ENCODE assay signal across 16 mouse cellular contexts in the genomic region with DNA sequence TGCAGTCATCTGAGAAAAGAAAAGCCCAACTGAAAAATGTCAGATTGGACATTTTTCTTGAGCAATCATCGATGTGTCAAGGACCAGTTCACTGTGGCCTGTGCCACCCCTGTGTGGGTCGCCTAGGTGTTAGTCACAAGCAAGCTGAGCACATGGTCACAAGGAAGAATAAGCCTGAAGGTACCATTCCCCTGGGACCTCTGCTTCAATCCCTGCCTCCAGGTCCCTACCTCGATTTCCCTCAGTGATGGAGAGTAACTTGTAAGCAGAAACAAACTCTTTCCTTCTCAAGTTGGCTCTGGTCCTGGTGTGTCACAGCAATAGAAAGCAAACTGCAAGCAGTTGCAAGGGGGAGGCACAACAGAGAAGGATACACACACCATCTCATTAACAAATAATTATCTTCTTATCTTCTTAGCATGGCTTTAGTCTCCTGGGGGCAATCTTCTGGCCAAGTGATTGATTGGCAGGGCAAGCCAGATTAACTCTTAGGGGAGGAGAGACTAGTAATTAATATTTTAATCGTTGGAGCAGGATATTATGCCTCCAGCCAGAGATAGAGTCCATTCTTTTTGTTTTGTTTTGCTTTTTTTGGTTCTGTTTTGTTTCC. TPM values are rescaled to one million over a fixed set of nuclear protein-coding genes. Genes with fewer than 3 reads are reported as not detected.
DNase-seq lines count a peak whose midpoint lies in the region; ATAC-seq lines count a peak whose summit lies in the region.
"Had no signal": no experiment of that assay in that cellular context is flagged by ENCODE, and none has a peak within 500 bp of the region (broad histone marks: within the 10 kb centered on the region; RNA-seq: fewer than 3 reads in every experiment).

No protein-coding gene starts in this region.

- peaks cover 9% of the 10 kb centered on the region; the same call in 1 of the 2 replicates for H3K4me1 ChIP-seq in hindbrain, embryonic 12.5 days
- peaks cover 12% of the 10 kb centered on the region; the same call in 1 of the 2 replicates for H3K4me1 ChIP-seq in hindbrain, embryonic 10.5 days (replicated peaks)
- H3K4me1 ChIP-seq in neural tube, embryonic 14.5 days (ENCODE audit: control insufficient read depth, insufficient read depth, low read length): peaks cover 2% of the 10 kb centered on the region; the same call in 1 of the 2 replicates
- H3K4me1 ChIP-seq: embryonic facial prominence, embryonic 12.5 days; heart, embryonic 15.5 days had no signal

- ATAC-seq in hindbrain, embryonic 12.5 days (ENCODE audit: low FRiP score): peak; percentile 63; the same call in 1 of the 2 replicates
- ATAC-seq in neural tube, embryonic 14.5 days (ENCODE audit: low read depth): peak; percentile 69
- peak; percentile 35 for ATAC-seq in granulocyte monocyte progenitor cell, adult 5-6 weeks (replicated peaks; ENCODE audit: poor library complexity, severe bottlenecking)
- ATAC-seq: forebrain, embryonic 14.5 days had no signal

- no peaks in the 10 kb centered on the region for H3K36me3 ChIP-seq in hindbrain, embryonic 12.5 days
- no peaks in the 10 kb centered on the region for H3K36me3 ChIP-seq in hindbrain, embryonic 10.5 days
- H3K36me3 ChIP-seq in neural tube, embryonic 14.5 days (ENCODE audit: control insufficient read depth, insufficient read depth, low read length): no peaks in the 10 kb centered on the region
- H3K36me3 ChIP-seq: embryonic facial prominence, embryonic 12.5 days; heart, embryonic 15.5 days had no signal

- no peaks in the 10 kb centered on the region for H3K9me3 ChIP-seq in hindbrain, embryonic 12.5 days (replicated peaks)
- H3K9me3 ChIP-seq in hindbrain, embryonic 10.5 days: no peaks in the 10 kb centered on the region
- no peaks in the 10 kb centered on the region for H3K9me3 ChIP-seq in neural tube, embryonic 14.5 days (ENCODE audit: control insufficient read depth, low read length)
- H3K9me3 ChIP-seq: embryonic facial prominence, embryonic 12.5 days; heart, embryonic 15.5 days had no signal

- DNase-seq in hindbrain, embryonic 10.5 days (ENCODE audit: low spot score): no peak
- no peak for DNase-seq in neural tube, embryonic 10.5 days (ENCODE audit: extremely low spot score, low spot score)
- DNase-seq in spleen, postnatal 36 days (ENCODE audit: low spot score in 2 of 2): no peak
- no peak for DNase-seq in right cerebral cortex, adult 18-20 months
- DNase-seq: cerebellum, adult 9-11 months; gastrocnemius, postnatal 14 days; kidney, adult 11 months; kidney, postnatal 4 days; right cerebral cortex, postnatal 25 days; thymus, postnatal 4 days had no signal

- no peak overlapping the region for H3K9ac ChIP-seq in hindbrain, embryonic 12.5 days
- no peak overlapping the region for H3K9ac ChIP-seq in neural tube, embryonic 14.5 days (replicated peaks; ENCODE audit: low read depth, low read length)
- H3K9ac ChIP-seq: embryonic facial prominence, embryonic 12.5 days; heart, embryonic 15.5 days had no signal

- 62% methylated on average over 4 of the region's 4 CpGs for WGBS in hindbrain, embryonic 12.5 days
- 62% methylated on average over 4 of the region's 4 CpGs for WGBS in hindbrain, embryonic 10.5 days
- WGBS in neural tube, embryonic 14.5 days: 58% methylated on average over 4 of the region's 4 CpGs

- no peak overlapping the region for H3K27ac ChIP-seq in hindbrain, embryonic 12.5 days
- no peak overlapping the region for H3K27ac ChIP-seq in hindbrain, embryonic 10.5 days
- no peak overlapping the region for H3K27ac ChIP-seq in neural tube, embryonic 14.5 days (ENCODE audit: low read depth, low read length)
- H3K27ac ChIP-seq: embryonic facial prominence, embryonic 12.5 days; heart, embryonic 15.5 days had no signal

- no peaks in the 10 kb centered on the region for H3K27me3 ChIP-seq in hindbrain, embryonic 12.5 days
- no peaks in the 10 kb centered on the region for H3K27me3 ChIP-seq in hindbrain, embryonic 10.5 days (ENCODE audit: insufficient read depth, poor library complexity, severe bottlenecking)
- no peaks in the 10 kb centered on the region for H3K27me3 ChIP-seq in neural tube, embryonic 14.5 days (ENCODE audit: control insufficient read depth, insufficient read depth, low read length)
- H3K27me3 ChIP-seq: embryonic facial prominence, embryonic 12.5 days; heart, embryonic 15.5 days had no signal

- no peak overlapping the region for H3K4me3 ChIP-seq in hindbrain, embryonic 12.5 days
- no peak overlapping the region for H3K4me3 ChIP-seq in hindbrain, embryonic 10.5 days
- H3K4me3 ChIP-seq in neural tube, embryonic 14.5 days (ENCODE audit: low read depth, low read length): no peak overlapping the region
- H3K4me3 ChIP-seq: embryonic facial prominence, embryonic 12.5 days; heart, embryonic 15.5 days had no signal

- H3K4me2 ChIP-seq in hindbrain, embryonic 12.5 days (replicated peaks): no peak overlapping the region
- H3K4me2 ChIP-seq in neural tube, embryonic 14.5 days (ENCODE audit: low read depth, low read length): no peak overlapping the region
- H3K4me2 ChIP-seq: embryonic facial prominence, embryonic 12.5 days; heart, embryonic 15.5 days had no signal

RNA-seq across cellular contexts. Expression of a gene that starts 51.8 kb away (rescaled TPM):
- 19.1 and 21.1 TPM in 2 replicates for polyA plus RNA-seq in hindbrain, embryonic 12.5 days (2016; fragmentation: Nextera tagmentation; extraction: Ambion mirVana)
- polyA plus RNA-seq in hindbrain, embryonic 10.5 days (2016; fragmentation: Nextera tagmentation; extraction: Ambion mirVana): 13.7 and 15.7 TPM in 2 replicates
- 0.60 and 4.0 TPM in 2 replicates for polyA plus RNA-seq in neural tube, embryonic 14.5 days (2014; fragmentation: Nextera tagmentation; extraction: Ambion mirVana)
- total RNA-seq in granulocyte monocyte progenitor cell, adult 5-6 weeks (2014; fragmentation: Nextera tagmentation): 1.3 and 2.1 TPM in 2 replicates
- total RNA-seq in granulocyte monocyte progenitor cell, adult 5-6 weeks (2017): 0.60 and 0.72 TPM in 2 replicates
